Mouse (Mus musculus) cerebellum, adult 2 months (tissue): ENCODE data around the gene Sh3bgrl.

Experiments used
- CTCF ChIP-seq: fragments of 200-500 bp; IDR thresholded peaks from 2 replicates; pipeline ENCODE4 v1.5.1; 2011; ENCODE audit warnings: low read depth, mild to moderate bottlenecking, control low read depth, low read length, moderate library complexity, borderline replicate concordance; ENCODE audit not compliant: insufficient read depth
- POLR2A ChIP-seq: fragments of 200-500 bp; IDR thresholded peaks from 2 replicates; pipeline ENCODE4 v1.6.1; 2011; ENCODE audit warnings: low read length, control low read depth, borderline replicate concordance; ENCODE audit not compliant: insufficient read depth

DNA sequence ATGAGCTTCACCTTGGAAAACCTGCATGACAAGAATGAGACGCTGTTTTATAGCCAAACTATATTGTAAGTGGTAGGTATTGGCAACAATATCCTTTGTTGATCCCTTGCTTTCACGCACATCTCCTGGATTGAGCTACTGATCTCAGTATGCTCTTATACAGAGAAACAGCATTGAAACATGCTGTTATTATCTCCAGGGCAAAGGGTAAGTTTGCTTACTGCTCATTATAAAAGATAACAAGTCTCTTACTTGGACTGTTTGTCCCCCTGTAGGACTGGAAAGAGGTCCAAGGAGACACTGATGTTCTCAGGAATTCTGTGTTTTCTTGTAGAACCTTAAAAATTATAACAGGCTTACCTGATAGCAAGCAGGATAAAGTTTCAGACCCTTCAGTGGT is 41.7 kb downstream of the Sh3bgrl start:
- TF ChIP-seq CTCF (no peak), POLR2A (no peak)
